Comparison of ENCODE assay signal across 8 mouse cellular contexts in genomic region chr13:104110526-104110925, GRCm38 (mm10). TPM values are rescaled to one million over a fixed set of nuclear protein-coding genes. Genes with fewer than 3 reads are reported as not detected.
DNase-seq lines count a peak whose midpoint lies in the region; ATAC-seq and TF ChIP-seq lines count a peak whose summit lies in the region.

No protein-coding gene starts in this region.

- no peak for TF ChIP-seq CTCF in heart, postnatal 0 days (IDR thresholded peaks at IDR 0.05; ENCODE audit: low read depth)

- H3K27ac ChIP-seq in heart, postnatal 0 days (ENCODE audit: low read depth) = no peak overlapping the region
- no peak overlapping the region for H3K27ac ChIP-seq in brown adipose tissue, adult 24 weeks (replicated peaks; ENCODE audit: low read depth, low read length)
- peak overlapping the region; percentile 85 for H3K27ac ChIP-seq in hindbrain, embryonic 16.5 days (ENCODE audit: low read depth, low read length)
- H3K27ac ChIP-seq in midbrain, embryonic 16.5 days (ENCODE audit: low read length) = peak overlapping the region; percentile 90

- no peak for DNase-seq in heart, postnatal 0 days (ENCODE audit: low spot score)
- no peak for DNase-seq in heart, adult 18-20 months
- no peak for DNase-seq in adrenal gland, postnatal 14 days
- no peak for DNase-seq in gastrocnemius, postnatal 36 days
- DNase-seq in right cerebral cortex, postnatal 25 days = no peak

- peak overlapping the region; percentile 80 for H3K4me3 ChIP-seq in heart, postnatal 0 days (ENCODE audit: low read depth, low read length)
- peak overlapping the region; percentile 83; the same call in 1 of the 2 replicates for H3K4me3 ChIP-seq in brown adipose tissue, adult 24 weeks (ENCODE audit: insufficient read depth, low read depth, low read length)
- H3K4me3 ChIP-seq in hindbrain, embryonic 16.5 days (ENCODE audit: low read length) = peak overlapping the region; percentile 82
- peak overlapping the region; percentile 93 for H3K4me3 ChIP-seq in midbrain, embryonic 16.5 days (ENCODE audit: low read depth, low read length)

- peak overlapping the region; percentile 63; the same call in 1 of the 2 replicates for H3K9ac ChIP-seq in heart, postnatal 0 days (replicated peaks; ENCODE audit: low read depth, low read length)
- H3K9ac ChIP-seq in hindbrain, embryonic 16.5 days (ENCODE audit: low read depth, low read length) = peak overlapping the region; percentile 81
- H3K9ac ChIP-seq in midbrain, embryonic 16.5 days (ENCODE audit: low read depth, low read length) = peak overlapping the region; percentile 93; the same call in 1 of the 2 replicates

- H3K36me3 ChIP-seq in heart, postnatal 0 days (replicated peaks; ENCODE audit: control insufficient read depth, insufficient read depth, low read length) = no peaks in the 10 kb centered on the region
- peaks cover 6% of the 10 kb centered on the region; the same call in 1 of the 2 replicates for H3K36me3 ChIP-seq in hindbrain, embryonic 16.5 days (ENCODE audit: control insufficient read depth, insufficient read depth, low read length)
- H3K36me3 ChIP-seq in midbrain, embryonic 16.5 days (ENCODE audit: control insufficient read depth, insufficient read depth, low read length) = peaks cover 7% of the 10 kb centered on the region; the same call in 1 of the 2 replicates

- no peaks in the 10 kb centered on the region for H3K27me3 ChIP-seq in heart, postnatal 0 days (ENCODE audit: control insufficient read depth, insufficient read depth, low read length)
- no peaks in the 10 kb centered on the region for H3K27me3 ChIP-seq in hindbrain, embryonic 16.5 days (replicated peaks; ENCODE audit: control insufficient read depth, insufficient read depth, low read length)
- H3K27me3 ChIP-seq in midbrain, embryonic 16.5 days (ENCODE audit: control insufficient read depth, insufficient read depth, low read depth, low read length) = no peaks in the 10 kb centered on the region

- H3K9me3 ChIP-seq in heart, postnatal 0 days (replicated peaks; ENCODE audit: control insufficient read depth, low read length) = no peaks in the 10 kb centered on the region
- no peaks in the 10 kb centered on the region for H3K9me3 ChIP-seq in hindbrain, embryonic 16.5 days (ENCODE audit: control insufficient read depth, low read length)
- H3K9me3 ChIP-seq in midbrain, embryonic 16.5 days (replicated peaks; ENCODE audit: control insufficient read depth, low read length, poor library complexity, severe bottlenecking) = no peaks in the 10 kb centered on the region

- no peaks in the 10 kb centered on the region; the same call in 1 of the 2 replicates for H3K4me1 ChIP-seq in heart, postnatal 0 days (ENCODE audit: control insufficient read depth, insufficient read depth)
- H3K4me1 ChIP-seq in brown adipose tissue, adult 24 weeks (ENCODE audit: control insufficient read depth, insufficient read depth, insufficient read length, low read length) = peaks cover 2% of the 10 kb centered on the region; the same call in 1 of the 2 replicates
- H3K4me1 ChIP-seq in hindbrain, embryonic 16.5 days (ENCODE audit: control insufficient read depth, insufficient read depth, low read depth, low read length) = peaks cover 13% of the 10 kb centered on the region
- peaks cover 26% of the 10 kb centered on the region for H3K4me1 ChIP-seq in midbrain, embryonic 16.5 days (ENCODE audit: control insufficient read depth, insufficient read depth, low read length)

- peak overlapping the region; percentile 99 for H3K4me2 ChIP-seq in heart, postnatal 0 days (ENCODE audit: low read depth, low read length)
- H3K4me2 ChIP-seq in hindbrain, embryonic 16.5 days (ENCODE audit: low read length) = peak overlapping the region; percentile 88
- H3K4me2 ChIP-seq in midbrain, embryonic 16.5 days (ENCODE audit: low read length) = peak overlapping the region; percentile 80

- intact Hi-C loops in gastrocnemius, postnatal 36 days (cut with DNase I) = no loop called here

- TF ChIP-seq EP300 in heart, postnatal 0 days (IDR thresholded peaks at IDR 0.05; ENCODE audit: low read depth) = no peak

- ATAC-seq in heart, postnatal 0 days (ENCODE audit: insufficient read depth, low read depth) = no peak
- ATAC-seq in hindbrain, embryonic 16.5 days = no peak
- no peak for ATAC-seq in midbrain, embryonic 16.5 days

- 57% methylated on average over 7 of the region's 7 CpGs for WGBS in heart, postnatal 0 days
- WGBS in hindbrain, embryonic 16.5 days = 26% methylated on average over 7 of the region's 7 CpGs
- WGBS in midbrain, embryonic 16.5 days = 20% methylated on average over 7 of the region's 7 CpGs

RNA-seq across cellular contexts. Expression of gene Sgtb, which starts 1.0 kb away (rescaled TPM):
- 1.1 and 1.6 TPM in 2 replicates for total RNA-seq in heart, postnatal 0 days (2014; rRNA removed; ENCODE audit: low replicate concordance)
- polyA plus RNA-seq in heart, postnatal 0 days (2015; fragmentation: Nextera tagmentation; extraction: Ambion mirVana) = 1.1 TPM in 2 replicates
- under 1 TPM; 0.82 to 0.87 TPM for total RNA-seq in heart, adult 18-20 months (2021)
- 2.4 and 4.2 TPM in 2 replicates for polyA plus RNA-seq in brown adipose tissue, adult 24 weeks (2012; ENCODE audit: insufficient read depth, insufficient read length, missing spikeins)
- polyA plus RNA-seq in hindbrain, embryonic 16.5 days (2015; fragmentation: Nextera tagmentation; extraction: Ambion mirVana) = 32.5 and 34.0 TPM in 2 replicates
- polyA plus RNA-seq in midbrain, embryonic 16.5 days (2015; fragmentation: Nextera tagmentation; extraction: Ambion mirVana) = 29.0 and 29.1 TPM in 2 replicates
- 7.1 and 9.7 TPM in 2 replicates for total RNA-seq in adrenal gland, postnatal 14 days (2021)
- under 1 TPM; 0.52 to 0.71 TPM for total RNA-seq in gastrocnemius, postnatal 36 days (2021)

RNA-seq across cellular contexts. Expression of gene Nln, which starts 1.1 kb away (rescaled TPM):
- total RNA-seq in heart, postnatal 0 days (2014; rRNA removed; ENCODE audit: low replicate concordance) = 31.1 and 42.2 TPM in 2 replicates
- polyA plus RNA-seq in heart, postnatal 0 days (2015; fragmentation: Nextera tagmentation; extraction: Ambion mirVana) = 16.2 and 17.0 TPM in 2 replicates
- 10 to 100 TPM; 11.2 to 14.9 TPM for total RNA-seq in heart, adult 18-20 months (2021)
- 18.0 and 20.0 TPM in 2 replicates for polyA plus RNA-seq in brown adipose tissue, adult 24 weeks (2012; ENCODE audit: insufficient read depth, insufficient read length, missing spikeins)
- 66.4 and 68.3 TPM in 2 replicates for polyA plus RNA-seq in hindbrain, embryonic 16.5 days (2015; fragmentation: Nextera tagmentation; extraction: Ambion mirVana)
- 76.3 and 82.4 TPM in 2 replicates for polyA plus RNA-seq in midbrain, embryonic 16.5 days (2015; fragmentation: Nextera tagmentation; extraction: Ambion mirVana)
- 21.0 and 26.5 TPM in 2 replicates for total RNA-seq in adrenal gland, postnatal 14 days (2021)
- 1 to 10 TPM; 6.9 to 8.2 TPM for total RNA-seq in gastrocnemius, postnatal 36 days (2021)

Comparison
In these comparisons a context has a peak if more than half of its experiments do, and no peak if none do; other contexts are left out.
1. H3K27ac ChIP-seq: peak in hindbrain, embryonic 16.5 days (single experiment) and midbrain, embryonic 16.5 days (single experiment); none in heart, postnatal 0 days (single experiment) and brown adipose tissue, adult 24 weeks (single experiment).
2. Peak in every context shown above with its lines, with median percentiles within 50 percentile points of each other: H3K4me2 ChIP-seq, H3K4me3 ChIP-seq and H3K9ac ChIP-seq.